Mouse (Mus musculus) lung, embryonic 15.5 days (tissue): Measurements from ENCODE around the gene Helq. TPM values are rescaled to one million over a fixed set of nuclear protein-coding genes. Genes with fewer than 3 reads are reported as not detected.

Experiments
- ATAC-seq: fragments of 200-750 bp; cut with Nextera tagmentation; 2 replicates; pipeline ENCODE4 v1.8.0; 2017; ENCODE audit warnings: moderate number of reproducible peaks, borderline replicate concordance; ENCODE audit not compliant: low FRiP score, low TSS enrichment; ENCODE audit errors: extremely low read depth
- H3K27ac ChIP-seq: fragments of 300-500 bp; sonication (generic); 2 replicates; pipeline ENCODE4 v1.5.1; 2015; ENCODE audit warnings: moderate library complexity, mild to moderate bottlenecking, inconsistent platforms
- H3K27me3 ChIP-seq: fragments of 300-500 bp; sonication (generic); 2 replicates; pipeline ENCODE4 v1.6.1; 2015; ENCODE audit warnings: inconsistent platforms
- H3K36me3 ChIP-seq: fragments of 300-500 bp; sonication (generic); 2 replicates; pipeline ENCODE4 v1.6.1; 2015; ENCODE audit warnings: inconsistent platforms
- H3K4me1 ChIP-seq: fragments of 300-500 bp; sonication (generic); 2 replicates; pipeline ENCODE4 v1.6.1; 2015; ENCODE audit warnings: inconsistent platforms
- H3K4me2 ChIP-seq: fragments of 300-500 bp; sonication (generic); 2 replicates; pipeline ENCODE4 v1.6.1; 2015; ENCODE audit warnings: inconsistent platforms, mild to moderate bottlenecking, moderate library complexity
- H3K4me3 ChIP-seq: fragments of 300-500 bp; sonication (generic); 2 replicates; pipeline ENCODE4 v1.5.1; 2015; ENCODE audit warnings: mild to moderate bottlenecking, inconsistent platforms
- H3K9ac ChIP-seq: fragments of 300-500 bp; sonication (generic); 2 replicates; pipeline ENCODE4 v1.6.1; 2015; ENCODE audit warnings: inconsistent platforms
- H3K9me3 ChIP-seq: fragments of 300-500 bp; sonication (generic); 2 replicates; pipeline ENCODE4 v1.6.1; 2016; ENCODE audit warnings: inconsistent platforms
- WGBS: fragments of 180-500 bp; shearing (Covaris S2); methylation state at CpG from one replicate; pipeline ENCODE4 v1.1.7; 2015; 5-methylcytosine and 5-hydroxymethylcytosine counted together
- polyA plus RNA-seq: library from polyadenylated mRNA; unstranded; fragments of >200 nt; fragmentation: Nextera tagmentation; extraction: Ambion mirVana; gene quantifications from 2 replicates; pipeline ENCODE4 v1.2.1, GENCODE M21; 2015

Helq gene
- polyA plus RNA-seq, 1 experiment from 2014 or later, result 14.7 TPM

DNA sequence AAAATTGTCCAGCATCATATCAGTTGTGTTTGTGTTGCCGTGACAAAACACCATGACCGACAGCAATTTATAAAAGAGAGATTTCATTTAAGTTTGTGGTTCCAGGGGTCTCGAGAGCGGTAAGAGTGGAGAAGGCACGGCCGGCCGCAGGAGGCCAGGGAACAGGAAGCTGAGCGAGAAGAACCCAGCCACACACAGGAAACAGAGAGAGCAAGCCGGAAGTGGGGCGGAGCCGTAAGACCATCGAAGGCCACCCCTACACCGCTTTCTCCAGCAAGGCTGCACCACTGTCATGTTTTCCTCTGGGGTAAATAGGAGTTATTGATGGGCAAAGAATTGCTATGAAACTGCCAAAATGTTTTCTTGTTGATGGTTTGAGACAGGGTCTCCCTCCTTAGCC lies 69.6 kb downstream of the Helq start:
- Histone ChIP-seq H3K4me3 (no peak overlapping the region), H3K27ac (no peak overlapping the region), H3K4me1 (no peaks in the 10 kb centered on the region), H3K9ac (no peak overlapping the region), H3K4me2 (no peak overlapping the region; the same call in 1 of the 2 replicates), H3K27me3 (no peaks in the 10 kb centered on the region), H3K36me3 (no peaks in the 10 kb centered on the region), H3K9me3 (no peaks in the 10 kb centered on the region)
- ATAC-seq, result no peak
- WGBS, result 61% methylated on average over 13 of the region's 13 CpGs

DNA sequence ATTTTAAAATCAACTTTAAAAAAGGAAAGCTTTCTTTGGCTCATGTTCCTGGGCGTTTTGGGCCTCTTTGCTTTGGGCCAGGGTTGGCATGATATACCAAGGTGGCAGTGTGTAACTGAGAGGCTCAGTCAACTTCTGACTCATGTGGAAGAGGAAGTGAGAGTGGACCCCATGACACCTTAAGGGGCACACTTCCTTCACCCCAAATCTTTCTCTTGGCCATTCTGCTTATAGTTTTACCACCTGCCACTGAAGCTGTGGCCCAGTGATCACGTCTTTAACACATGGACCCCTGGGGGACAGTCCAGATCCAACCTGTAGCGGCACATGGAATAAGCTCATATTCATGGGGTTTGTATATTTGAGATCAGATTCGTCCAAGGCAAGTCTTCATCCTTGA lies 72.4 kb downstream of the Helq start:
- Histone ChIP-seq H3K9me3 (no peaks in the 10 kb centered on the region), H3K36me3 (no peaks in the 10 kb centered on the region), H3K4me2 (no peak overlapping the region), H3K4me1 (no peaks in the 10 kb centered on the region), H3K27me3 (no peaks in the 10 kb centered on the region), H3K27ac (no peak overlapping the region), H3K9ac (no peak overlapping the region), H3K4me3 (no peak overlapping the region)
- no peak for ATAC-seq
- WGBS, result 65% methylated on average over 4 of the region's 4 CpGs

DNA sequence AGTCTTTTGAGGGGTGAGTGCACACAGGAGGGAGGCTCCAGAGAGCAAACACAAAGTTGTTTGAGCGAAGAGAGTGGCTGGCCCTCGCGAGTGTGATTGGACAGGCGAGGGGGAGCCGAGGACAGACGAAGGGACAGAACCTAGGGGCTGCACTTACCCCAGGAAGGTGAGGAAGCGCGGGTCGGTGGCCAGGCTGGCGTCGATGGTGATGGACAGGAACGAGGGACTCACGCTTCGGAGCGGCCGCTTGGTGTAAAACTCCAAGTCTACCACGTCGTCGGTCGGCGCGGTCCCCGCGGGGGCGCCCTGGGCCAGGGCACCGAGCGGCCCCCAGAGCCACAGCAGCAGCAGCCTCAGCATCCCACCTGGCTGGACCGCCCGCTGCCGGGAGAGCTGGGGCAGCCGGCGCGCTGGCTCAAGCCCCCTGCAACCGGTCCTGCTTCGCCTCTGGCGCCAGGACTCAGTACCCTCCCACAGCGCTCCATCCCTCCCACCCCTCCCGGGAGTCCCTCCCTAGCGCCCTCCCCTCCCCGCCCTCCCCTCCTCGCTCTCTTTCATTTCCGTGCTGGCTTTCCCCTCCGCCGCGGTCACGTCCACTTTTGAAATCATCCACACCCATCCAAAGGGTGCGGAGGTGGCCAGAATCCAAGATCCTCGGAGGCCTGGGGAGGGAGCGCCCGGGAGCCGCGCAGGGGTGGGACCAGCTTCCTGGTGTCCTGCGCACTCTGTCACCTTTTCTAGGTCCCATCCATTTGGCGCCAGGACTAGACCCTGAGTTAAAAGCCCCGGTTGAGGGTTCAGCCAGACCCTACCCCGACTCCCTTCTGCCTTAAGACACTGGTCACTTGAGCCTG lies 78.9 kb downstream of the Helq start, which contains the start of gene Hpse:
Gene Hpse (minus strand): TSS at position 482 of the 854 bp plus-strand sequence.
- Histone ChIP-seq H3K4me3 (peak within 1 kb of the TSS; percentile 52), H3K4me1 (0 out of 2 replicates have a peak, but pooled peaks cover 7% of the 10 kb centered on the region), H3K36me3 (no peaks in the 10 kb centered on the region), H3K9me3 (no peaks in the 10 kb centered on the region), H3K27ac (no peak within 1 kb of the TSS), H3K4me2 (peak within 1 kb of the TSS; percentile 96), H3K27me3 (no peaks in the 10 kb centered on the region), H3K9ac (peak within 1 kb of the TSS; percentile 36; the same call in 1 of the 2 replicates)
- WGBS, result under 1% methylated on average over 54 of the region's 56 CpGs
- peak; percentile 88 for ATAC-seq

DNA sequence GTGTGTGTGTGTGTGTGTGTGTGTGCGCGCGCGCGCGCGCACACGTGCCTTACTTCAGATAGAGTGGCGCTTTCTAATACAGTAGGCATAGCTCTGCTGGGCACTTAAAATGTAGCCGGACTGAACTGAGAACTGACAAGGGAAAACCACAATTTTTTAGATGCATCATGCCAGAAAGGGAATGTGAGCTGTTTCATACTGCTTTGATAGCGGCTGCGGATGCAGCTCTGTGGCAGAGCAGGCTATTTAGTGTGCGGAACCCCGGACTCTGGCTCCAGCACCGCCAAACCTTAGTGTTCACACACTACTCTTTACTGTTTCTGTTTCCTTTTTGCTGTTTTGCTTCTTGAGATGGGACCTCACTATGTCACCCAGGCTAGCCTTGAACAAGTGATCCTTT lies 81.6 kb downstream of the Helq start:
- H3K4me2 ChIP-seq, result no peak overlapping the region
- no peaks in the 10 kb centered on the region for H3K27me3 ChIP-seq
- 90% methylated on average over 15 of the region's 15 CpGs for WGBS
- no peaks in the 10 kb centered on the region for H3K9me3 ChIP-seq
- H3K27ac ChIP-seq, result no peak overlapping the region
- 0 out of 2 replicates have a peak, but pooled peaks cover 7% of the 10 kb centered on the region for H3K4me1 ChIP-seq
- no peak overlapping the region for H3K9ac ChIP-seq
- ATAC-seq, result no peak
- no peak overlapping the region for H3K4me3 ChIP-seq
- H3K36me3 ChIP-seq, result no peaks in the 10 kb centered on the region

Other genes starting within 250 kb of the Helq start
- gene Plac8, start 226.4 kb downstream of the Helq start, polyA plus RNA-seq, result 12.7 and 20.7 TPM in 2 replicates
- gene Coq2, start 123.5 kb downstream of the Helq start, polyA plus RNA-seq, result 56.5 and 59.7 TPM in 2 replicates
- gene Hpse, start 78.9 kb downstream of the Helq start, polyA plus RNA-seq, result 5.0 and 5.1 TPM in 2 replicates
- 146 and 162 TPM in 2 replicates for gene Mrps18c, start within 50 bp of the Helq start, polyA plus RNA-seq
- 29.0 and 32.0 TPM in 2 replicates for gene Abraxas1, start 22.4 kb upstream of the Helq start, polyA plus RNA-seq
- gene Gpat3, start 47.1 kb upstream of the Helq start, polyA plus RNA-seq, result 1.5 and 2.3 TPM in 2 replicates